Mouse (Mus musculus) frontal cortex, postnatal 36 days (tissue): Measurements from ENCODE around the gene Id2.

ENCODE experiments used
- DNase-seq, 2 experiments: peaks; one replicate each; pipeline ENCODE4 v3.0.0; 2022; ENCODE audit warnings: low spot score in 2 of 2

Id2 gene

DNA sequence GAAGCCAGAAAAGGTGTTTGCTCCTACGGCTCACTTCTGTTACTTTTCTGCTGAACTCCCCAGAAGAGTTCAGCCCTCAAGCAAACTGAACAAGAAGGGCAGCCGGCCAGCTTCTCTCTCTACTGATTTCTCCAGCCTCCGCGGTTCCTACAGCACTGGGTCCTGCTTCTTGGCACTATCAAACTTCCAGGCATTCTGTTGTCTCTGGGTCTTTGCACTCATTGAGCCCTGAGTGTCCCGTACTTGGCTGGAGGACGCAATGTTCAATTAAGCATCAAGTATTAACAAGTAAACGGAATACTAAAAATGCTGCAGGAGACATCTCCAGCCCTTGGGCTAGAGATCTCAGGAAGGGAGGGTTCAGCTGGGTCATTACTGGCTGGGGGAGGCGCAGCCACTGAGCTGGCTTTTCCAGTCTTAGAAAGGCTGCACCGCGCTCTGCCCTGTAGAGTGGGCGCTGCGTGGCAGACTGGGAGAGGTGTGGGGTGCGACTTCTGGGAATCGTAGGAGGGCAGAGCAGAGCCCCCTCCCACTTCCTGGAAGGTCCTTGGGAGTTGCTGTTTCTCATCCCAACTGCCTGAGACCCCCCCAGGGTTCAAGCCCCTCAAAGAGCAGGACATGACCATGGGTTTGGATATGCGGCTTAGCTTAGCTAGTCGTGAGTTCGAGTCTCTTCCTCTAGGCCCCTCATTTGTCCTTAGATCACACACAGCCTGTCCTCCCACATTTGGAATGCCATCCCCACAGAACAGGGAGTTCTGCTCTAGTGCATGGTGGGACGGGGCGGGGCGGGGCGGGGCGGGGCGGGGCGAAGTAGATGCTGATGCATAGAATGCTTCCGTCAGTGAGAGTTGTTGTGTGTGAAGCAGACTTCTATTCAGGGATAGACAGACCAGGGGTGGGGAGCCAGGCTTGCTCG, 13.4 kb downstream of the Id2 start:
- no peak for DNase-seq

GRCm38 (mm10) chr12:25074344-25074743, 22.6 kb downstream of the Id2 start:
- peak in 1 of 2 experiments; percentile 79 for DNase-seq

DNA sequence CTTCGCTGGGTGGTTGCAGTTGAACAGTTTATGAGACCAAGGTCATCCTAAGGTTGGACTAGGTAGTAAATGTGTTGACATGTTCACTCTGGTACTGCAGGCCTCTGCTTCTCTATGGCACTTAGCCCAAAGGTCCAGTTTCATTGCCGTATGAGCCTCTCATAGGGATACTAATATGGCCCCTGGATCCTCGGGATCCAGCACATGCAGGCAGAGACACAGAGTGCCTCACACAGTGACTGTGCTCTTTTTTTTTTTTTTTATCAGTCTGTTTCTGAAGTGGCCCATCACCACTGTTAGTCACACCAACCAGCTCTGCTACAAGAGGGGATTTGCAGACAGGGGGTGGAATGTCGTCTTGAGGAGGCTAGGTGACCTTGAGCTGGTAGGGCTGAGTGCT, 23.6 kb downstream of the Id2 start:
- DNase-seq, result no peak

- DNase-seq, result no peak
These were observed 34.7 kb downstream of the Id2 start for GRCm38 (mm10) chr12:25062264-25062663.

GRCm38 (mm10) chr12:25060901-25061300, 36.0 kb downstream of the Id2 start:
- DNase-seq, result no peak

GRCm38 (mm10) chr12:25059487-25060200, 37.3 kb downstream of the Id2 start:
- no peak for DNase-seq

- DNase-seq, result no peak
These were observed 42.0 kb downstream of the Id2 start for GRCm38 (mm10) chr12:25054963-25055362.

- no peak for DNase-seq
These were observed 42.4 kb downstream of the Id2 start for GRCm38 (mm10) chr12:25054511-25054910.

DNA sequence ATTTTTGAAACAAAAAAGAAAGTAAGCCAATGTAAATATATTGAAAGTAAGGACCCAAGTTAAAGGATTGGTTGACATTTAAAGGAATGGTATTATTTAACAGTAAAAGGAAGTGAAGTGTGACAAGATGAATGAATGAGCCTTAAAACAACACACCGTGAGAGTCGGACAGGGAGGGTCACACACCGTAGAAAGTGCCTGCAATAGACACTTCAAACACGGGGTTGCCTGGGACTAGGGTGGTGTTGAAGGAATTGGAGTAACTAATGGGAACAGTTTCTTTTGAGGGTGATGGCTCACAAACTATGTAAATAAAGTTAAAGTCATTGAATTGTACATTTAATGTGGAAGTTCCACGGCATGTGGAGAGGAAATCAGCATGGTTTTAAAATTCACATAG, 47.7 kb downstream of the Id2 start:
- DNase-seq, result no peak

DNA sequence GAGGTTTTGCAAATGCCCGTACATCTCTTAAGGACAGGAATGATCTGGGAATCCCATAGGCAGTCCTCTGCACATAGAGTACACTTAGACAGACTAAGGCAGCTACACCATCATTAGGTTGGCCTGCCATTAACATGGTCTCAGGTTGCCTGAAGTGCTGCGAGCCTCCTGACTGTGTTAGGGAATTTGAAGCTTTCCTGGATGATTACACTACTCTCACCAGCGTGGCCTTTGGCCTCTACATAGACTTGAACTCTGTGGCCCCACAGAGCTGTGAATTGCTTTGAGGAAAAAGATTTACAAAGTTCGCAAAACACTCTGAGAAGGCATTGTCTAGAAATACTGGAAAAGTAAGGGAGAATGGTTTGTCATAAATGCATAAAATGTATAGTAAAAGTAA, 52.4 kb downstream of the Id2 start:
- no peak for DNase-seq

DNA sequence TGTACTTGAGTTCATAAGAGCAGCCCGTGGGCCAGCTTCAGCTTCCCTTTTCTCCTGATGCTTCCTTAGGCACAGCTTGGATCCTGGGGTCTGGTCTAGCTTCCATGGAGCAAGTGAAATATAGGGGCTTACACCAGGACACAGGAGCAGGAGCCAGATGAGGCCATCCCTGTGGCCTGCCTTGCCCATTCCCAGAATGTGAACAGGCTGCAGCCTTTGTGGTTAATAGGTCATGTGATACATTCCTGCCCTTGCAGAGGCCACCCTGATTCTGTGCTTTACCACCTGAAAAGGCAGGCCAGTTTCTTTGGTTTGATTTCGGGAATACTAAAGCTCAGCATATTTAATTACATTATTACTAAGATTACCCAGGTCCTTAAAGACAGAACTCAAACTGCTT, 52.9 kb downstream of the Id2 start:
- no peak for DNase-seq
